Mouse (Mus musculus) MEL (cell line): ENCODE data around the gene Eed. TPM values are rescaled to one million over a fixed set of nuclear protein-coding genes. Genes with fewer than 3 reads are reported as not detected.

Source experiments
- DNase-seq: peaks from one replicate; pipeline ENCODE4 v3.0.0; 2011; ENCODE audit warnings: low read depth, low spot score
- H3K27ac ChIP-seq: 2 replicates; pipeline ENCODE4 v1.5.1; 2012; ENCODE audit warnings: low read depth, mild to moderate bottlenecking, control low read depth, low read length, moderate library complexity; ENCODE audit not compliant: control insufficient read depth
- H3K27me3 ChIP-seq, 2 experiments: fragments of 150-350 bp in 1 of 2; sonication (generic) in 1 of 2; 2 replicates each; pipeline ENCODE4 v1.6.1; 2012; ENCODE audit warnings: low read length in 2 of 2, mild to moderate bottlenecking in 2 of 2, improper control_type of control experiment in 1 of 2, moderate library complexity in 1 of 2; ENCODE audit not compliant: insufficient read depth in 2 of 2, control insufficient read depth in 1 of 2
- H3K36me3 ChIP-seq, 2 experiments: 2 replicates each; pipeline ENCODE4 v1.6.1; 2012 to 2014; ENCODE audit warnings: low read length in 2 of 2, improper control_type of control experiment in 1 of 2, inconsistent platforms in 1 of 2, mild to moderate bottlenecking in 1 of 2; ENCODE audit not compliant: insufficient read depth in 2 of 2, control insufficient read depth in 1 of 2
- H3K4me1 ChIP-seq, 2 experiments: fragments of 150-350 bp in 1 of 2; sonication (generic) in 1 of 2; 2 replicates each; pipeline ENCODE4 v1.6.1; 2012; ENCODE audit warnings: low read length in 2 of 2, improper control_type of control experiment in 1 of 2, mild to moderate bottlenecking in 1 of 2; ENCODE audit not compliant: insufficient read depth in 2 of 2, control insufficient read depth in 1 of 2
- H3K4me3 ChIP-seq, 2 experiments: fragments of 150-350 bp in 1 of 2; sonication (generic) in 1 of 2; 2 replicates each; pipeline ENCODE4 v1.5.1; 2012; ENCODE audit warnings: low read depth in 2 of 2, low read length in 2 of 2, mild to moderate bottlenecking in 2 of 2, moderate library complexity in 2 of 2, control low read depth in 1 of 2, improper control_type of control experiment in 1 of 2; ENCODE audit not compliant: control insufficient read depth in 1 of 2, insufficient read depth in 1 of 2
- H3K79me2 ChIP-seq: 2 replicates; pipeline ENCODE4 v1.6.1; 2012; ENCODE audit warnings: mild to moderate bottlenecking, low read length, moderate library complexity; ENCODE audit not compliant: control insufficient read depth, poor library complexity, insufficient read depth
- H3K9ac ChIP-seq: 2 replicates; pipeline ENCODE4 v1.6.1; 2012; ENCODE audit warnings: low read depth, mild to moderate bottlenecking, control low read depth, low read length, moderate library complexity; ENCODE audit not compliant: control insufficient read depth, poor library complexity, severe bottlenecking
- H3K9me3 ChIP-seq: fragments of 150-350 bp; sonication (generic); replicated peaks from 2 replicates; pipeline ENCODE4 v1.6.1; 2012; ENCODE audit warnings: mild to moderate bottlenecking, low read length, improper control_type of control experiment, moderate library complexity; ENCODE audit not compliant: insufficient read depth
- BHLHE40 ChIP-seq: IDR thresholded peaks from 2 replicates; pipeline ENCODE4 v1.6.1; 2012; ENCODE audit warnings: low read depth, mild to moderate bottlenecking, inconsistent platforms, low read length, improper control_type of control experiment, borderline replicate concordance
- ELF1 ChIP-seq: IDR thresholded peaks from 2 replicates; pipeline ENCODE4 v1.6.1; 2014; ENCODE audit warnings: low read depth, mild to moderate bottlenecking, inconsistent platforms, low read length, improper control_type of control experiment, moderate library complexity
- ETS1 ChIP-seq: IDR thresholded peaks from 2 replicates; pipeline ENCODE4 v1.6.1; 2012; ENCODE audit warnings: low read depth, mild to moderate bottlenecking, inconsistent platforms, low read length, improper control_type of control experiment, moderate library complexity
- GABPA ChIP-seq: IDR thresholded peaks from 2 replicates; pipeline ENCODE4 v1.6.1; 2012; ENCODE audit warnings: low read depth, mild to moderate bottlenecking, inconsistent platforms, low read length, improper control_type of control experiment, moderate library complexity
- HCFC1 ChIP-seq: IDR thresholded peaks from 2 replicates; pipeline ENCODE4 v1.6.1; 2012; ENCODE audit warnings: low read depth, mild to moderate bottlenecking, inconsistent platforms, low read length, improper control_type of control experiment, moderate library complexity
- MAX ChIP-seq: IDR thresholded peaks from 2 replicates; pipeline ENCODE4 v1.6.1; 2011; ENCODE audit warnings: low read length, improper control_type of control experiment
- MEF2A ChIP-seq: IDR thresholded peaks from 2 replicates; pipeline ENCODE4 v1.6.1; 2014; ENCODE audit warnings: low read depth, mild to moderate bottlenecking, inconsistent platforms, low read length, improper control_type of control experiment; ENCODE audit not compliant: poor library complexity, insufficient replicate concordance, severe bottlenecking; ENCODE audit errors: extremely low read depth
- MXI1 ChIP-seq: IDR thresholded peaks from 2 replicates; pipeline ENCODE4 v1.6.1; 2011; ENCODE audit warnings: mild to moderate bottlenecking, low read depth, low read length, improper control_type of control experiment
- MYB ChIP-seq: IDR thresholded peaks from 2 replicates; pipeline ENCODE4 v1.6.1; 2011; ENCODE audit warnings: mild to moderate bottlenecking, low read depth, low read length, improper control_type of control experiment
- NRF1 ChIP-seq: IDR thresholded peaks from 2 replicates; pipeline ENCODE4 v1.6.1; 2014; ENCODE audit warnings: low read depth, mild to moderate bottlenecking, inconsistent platforms, low read length, improper control_type of control experiment, moderate library complexity; ENCODE audit not compliant: poor library complexity, insufficient read depth, severe bottlenecking
- POLR2AphosphoS2 ChIP-seq: IDR thresholded peaks from 2 replicates; pipeline ENCODE4 v1.6.1; 2011; ENCODE audit warnings: low read length, improper control_type of control experiment
- POLR2AphosphoS5 ChIP-seq: IDR thresholded peaks from 2 replicates; pipeline ENCODE4 v1.6.1; 2012; ENCODE audit warnings: low read depth, borderline replicate concordance, mild to moderate bottlenecking, inconsistent platforms, low read length, moderate library complexity, mixed read lengths
- RAD21 ChIP-seq: IDR thresholded peaks from 2 replicates; pipeline ENCODE4 v1.6.1; 2011; ENCODE audit warnings: mild to moderate bottlenecking, low read depth, low read length, improper control_type of control experiment
- TAL1 ChIP-seq: IDR thresholded peaks from 2 replicates; pipeline ENCODE4 v1.6.1; 2012; ENCODE audit warnings: mild to moderate bottlenecking, inconsistent platforms, low read length, moderate library complexity, mixed read lengths
- TBP ChIP-seq: IDR thresholded peaks from 2 replicates; pipeline ENCODE4 v1.8.0; 2011; ENCODE audit warnings: low read depth, low read length, improper control_type of control experiment
- TCF12 ChIP-seq: IDR thresholded peaks from 2 replicates; pipeline ENCODE4 v1.6.1; 2014; ENCODE audit warnings: low read depth, mild to moderate bottlenecking, inconsistent platforms, low read length, improper control_type of control experiment, moderate library complexity
- USF1 ChIP-seq: IDR thresholded peaks from 2 replicates; pipeline ENCODE4 v1.6.1; 2014; ENCODE audit warnings: low read depth, mild to moderate bottlenecking, inconsistent platforms, low read length, improper control_type of control experiment, moderate library complexity
- USF2 ChIP-seq, 2 experiments: IDR thresholded peaks; 2 replicates each; pipeline ENCODE4 v1.6.1; 2011 to 2012; ENCODE audit warnings: improper control_type of control experiment in 2 of 2, low read length in 2 of 2, borderline replicate concordance in 1 of 2, inconsistent platforms in 1 of 2, low read depth in 1 of 2, mild to moderate bottlenecking in 1 of 2; ENCODE audit not compliant: insufficient read depth in 1 of 2
- ZMIZ1 ChIP-seq: IDR thresholded peaks from 2 replicates; pipeline ENCODE4 v1.6.1; 2012; ENCODE audit warnings: low read depth, mild to moderate bottlenecking, inconsistent platforms, low read length, improper control_type of control experiment, moderate library complexity
- polyA plus RNA-seq, 2 experiments: library from polyadenylated mRNA; stranded (reverse) in 1 of 2; unstranded in 1 of 2; fragments of >175 nt in 1 of 2; fragments of >200 nt in 1 of 2; gene quantifications; 2 replicates each; pipeline versions ENCODE4 v1.2.1 to v1.2.4; 2012; ENCODE audit warnings: low replicate concordance in 2 of 2, low read depth in 1 of 2; ENCODE audit not compliant: insufficient read length in 2 of 2, insufficient read depth in 1 of 2, missing spikeins in 1 of 2
- total RNA-seq: library from RNA; depleted of rRNA; stranded (reverse); fragments of 300-350 nt; gene quantifications from 2 replicates; pipeline ENCODE4 v1.2.3, GENCODE M21; 2012

Eed gene
- total and polyA plus RNA-seq, 3 experiments = 94.3 to 668 (median 166) TPM

GRCm38 (mm10) chr7:89963135-89963534, 17.6 kb downstream of the Eed start:
- Histone ChIP-seq H3K4me1 (peaks cover 2 to 8% of the 10 kb centered on the region in 2 experiments), H3K27me3 (no peaks in the 10 kb centered on the region), H3K9ac (no peak overlapping the region), H3K36me3 (peaks cover 18 to 30% of the 10 kb centered on the region in 2 experiments), H3K4me3 (no peak overlapping the region), H3K27ac (no peak overlapping the region), H3K79me2 (0 out of 2 replicates have a peak, but pooled peaks cover 1% of the 10 kb centered on the region), H3K9me3 (no peaks in the 10 kb centered on the region)
- DNase-seq = no peak
- TF ChIP-seq MXI1 (no peak), TCF12 (no peak), TBP (no peak), TAL1 (no peak), MEF2A (no peak), USF2 (IDR thresholded peaks at IDR 0.05; ENCODE audit: borderline replicate concordance in 1 of 2, insufficient read depth in 1 of 2, low read depth in 1 of 2, low read length in 2 of 2) (no peak), MYB (no peak), HCFC1 (no peak)

GRCm38 (mm10) chr7:89957300-89957699, 23.5 kb downstream of the Eed start:
- peaks cover 0 to 25% of the 10 kb centered on the region in 2 experiments; a peak in 2 of 4 replicates for H3K36me3 ChIP-seq
- TF ChIP-seq HCFC1 = no peak
- TF ChIP-seq ELF1 = no peak
- no peak for TF ChIP-seq USF2 (IDR thresholded peaks at IDR 0.05; ENCODE audit: borderline replicate concordance in 1 of 2, insufficient read depth in 1 of 2, low read depth in 1 of 2, low read length in 2 of 2)
- TF ChIP-seq POLR2AphosphoS2 = no peak
- no peak for TF ChIP-seq ETS1
- no peak for TF ChIP-seq NRF1
- TF ChIP-seq GABPA = no peak
- TF ChIP-seq MEF2A = no peak
- no peak for TF ChIP-seq ZMIZ1
- TF ChIP-seq USF1 = no peak
- no peak for TF ChIP-seq POLR2AphosphoS5
- no peak for TF ChIP-seq RAD21
- no peak for TF ChIP-seq MAX
- TF ChIP-seq TAL1 = no peak
- TF ChIP-seq BHLHE40 = no peak
- no peaks in the 10 kb centered on the region for H3K27me3 ChIP-seq
- H3K4me1 ChIP-seq = no peaks in the 10 kb centered on the region
- H3K9me3 ChIP-seq = no peaks in the 10 kb centered on the region
- no peak overlapping the region for H3K4me3 ChIP-seq
- no peaks in the 10 kb centered on the region for H3K79me2 ChIP-seq
- no peak overlapping the region for H3K9ac ChIP-seq
- no peak for DNase-seq
- no peak overlapping the region for H3K27ac ChIP-seq
